Mouse (Mus musculus) bone marrow, adult 2 months (tissue): ENCODE results near the gene Kdm4a. TPM values are rescaled to one million over a fixed set of nuclear protein-coding genes. Genes with fewer than 3 reads are reported as not detected.
A peak's percentile ranks its signal among the peaks of the same experiment; 100 is the strongest.

Experiments
- H3K27ac ChIP-seq: fragments of 200-500 bp; 2 replicates; pipeline ENCODE4 v1.5.1; 2012; ENCODE audit warnings: low read depth, mild to moderate bottlenecking, control low read depth, inconsistent platforms, low read length; ENCODE audit not compliant: control insufficient read depth, poor library complexity, insufficient read depth
- H3K4me1 ChIP-seq: fragments of 200-500 bp; 2 replicates; pipeline ENCODE4 v1.6.1; 2011; ENCODE audit warnings: low read length; ENCODE audit not compliant: control insufficient read depth, insufficient read depth
- H3K4me3 ChIP-seq: fragments of 200-500 bp; replicated peaks from 2 replicates; pipeline ENCODE3; 2011; ENCODE audit warnings: mild to moderate bottlenecking, low read depth, low read length, control low read depth; ENCODE audit not compliant: control insufficient read depth
- CTCF ChIP-seq: fragments of 200-500 bp; IDR thresholded peaks from 2 replicates; pipeline ENCODE4 v1.5.1; 2011; ENCODE audit warnings: low read length, control low read depth; ENCODE audit not compliant: control insufficient read depth, insufficient read depth
- POLR2A ChIP-seq: fragments of 200-500 bp; IDR thresholded peaks from 2 replicates; pipeline ENCODE4 v1.6.1; 2011; ENCODE audit warnings: low read depth, mild to moderate bottlenecking, control low read depth, low read length, borderline replicate concordance; ENCODE audit not compliant: control insufficient read depth
- WGBS: fragments of 180-500 bp; shearing (Covaris S2); methylation state at CpG from one replicate; pipeline ENCODE4 v1.1.7; 2018; 5-methylcytosine and 5-hydroxymethylcytosine counted together
- polyA plus RNA-seq: library from polyadenylated mRNA; stranded (reverse); fragments of >200 nt; gene quantifications from 2 replicates; pipeline ENCODE4 v1.2.4, GENCODE M21; 2011; ENCODE audit warnings: low replicate concordance; ENCODE audit not compliant: missing spikeins, insufficient read depth, insufficient read length

Kdm4a gene
- polyA plus RNA-seq, 1 experiment, result 36.5 TPM

- 67% methylated on average over 8 of the region's 8 CpGs for WGBS
- TF ChIP-seq POLR2A (no peak), CTCF (no peak)
- H3K4me3 ChIP-seq, result no peak overlapping the region
- H3K27ac ChIP-seq, result no peak overlapping the region
- H3K4me1 ChIP-seq, result peaks cover 3% of the 10 kb centered on the region; the same call in 1 of the 2 replicates
These were observed 80.0 kb downstream of the Kdm4a start for GRCm38 (mm10) chr4:118099637-118100364.

- H3K4me3 ChIP-seq, result no peak overlapping the region
- H3K27ac ChIP-seq, result no peak overlapping the region
- 86% methylated on average over 6 of the region's 6 CpGs for WGBS
- TF ChIP-seq CTCF (no peak), POLR2A (no peak)
- H3K4me1 ChIP-seq, result peaks cover 3% of the 10 kb centered on the region; the same call in 1 of the 2 replicates
These were observed 81.3 kb downstream of the Kdm4a start for GRCm38 (mm10) chr4:118098571-118098970.

DNA sequence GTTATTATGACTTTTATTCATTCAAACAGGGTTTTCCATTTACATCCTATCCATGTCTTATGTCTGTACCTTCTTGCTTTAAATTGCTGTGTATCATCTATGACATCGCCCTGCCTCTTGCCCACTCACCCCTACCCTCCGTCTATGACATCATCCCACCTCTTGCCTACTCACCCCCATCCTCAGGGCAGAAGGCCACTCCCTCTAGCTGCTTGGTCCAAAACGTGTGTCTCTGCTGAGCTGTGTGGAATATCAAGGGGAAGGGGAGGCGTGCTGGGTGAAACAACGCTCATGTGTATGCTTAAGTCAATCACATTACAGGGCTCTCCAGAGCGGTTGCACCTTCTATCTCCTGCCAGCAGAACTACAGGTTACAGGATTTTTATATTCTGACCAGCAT, 83.8 kb downstream of the Kdm4a start:
- Histone ChIP-seq H3K4me1 (peaks cover 3% of the 10 kb centered on the region; the same call in 1 of the 2 replicates), H3K27ac (no peak overlapping the region), H3K4me3 (no peak overlapping the region)
- WGBS, result 83% methylated on average over 6 of the region's 6 CpGs
- no peak for TF ChIP-seq POLR2A
- no peak for TF ChIP-seq CTCF

- no peak overlapping the region for H3K4me3 ChIP-seq
- H3K4me1 ChIP-seq, result no peaks in the 10 kb centered on the region
- H3K27ac ChIP-seq, result no peak overlapping the region
- 91% methylated on average over 11 of the region's 11 CpGs for WGBS
- TF ChIP-seq POLR2A (no peak), CTCF (no peak)
These were observed 86.9 kb downstream of the Kdm4a start for GRCm38 (mm10) chr4:118092784-118093457.

DNA sequence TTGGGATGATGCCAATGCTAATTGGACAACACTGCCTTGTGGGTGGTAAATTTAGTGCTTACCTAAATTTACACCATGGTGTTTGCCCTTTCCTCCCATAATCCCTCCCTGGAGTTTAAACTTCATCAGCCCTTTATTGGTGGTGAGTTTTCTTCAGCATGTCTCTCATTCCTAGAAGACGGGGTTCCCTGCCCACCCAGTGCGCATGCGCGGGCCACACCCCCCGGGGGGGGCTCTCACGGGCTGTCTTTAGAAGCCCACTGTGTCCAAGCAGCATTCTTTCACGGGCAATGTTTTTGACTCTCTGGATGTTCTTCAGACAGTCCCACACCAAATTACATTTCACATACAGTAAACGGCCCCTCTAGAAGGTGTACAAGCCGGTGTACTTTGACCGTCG, 89.4 kb downstream of the Kdm4a start:
- no peaks in the 10 kb centered on the region for H3K4me1 ChIP-seq
- 90% methylated on average over 11 of the region's 11 CpGs for WGBS

GRCm38 (mm10) chr4:118089939-118090338, 89.9 kb downstream of the Kdm4a start:
- 42% methylated on average over 9 of the region's 9 CpGs for WGBS
- no peak overlapping the region for H3K27ac ChIP-seq
- TF ChIP-seq POLR2A, result no peak
- peak; percentile 71 for TF ChIP-seq CTCF
- H3K4me1 ChIP-seq, result no peaks in the 10 kb centered on the region
- no peak overlapping the region for H3K4me3 ChIP-seq

More for the DNA sequence above, 89.4 kb downstream of the Kdm4a start:
- H3K27ac ChIP-seq, result no peak overlapping the region
- H3K4me3 ChIP-seq, result no peak overlapping the region
- no peak for TF ChIP-seq POLR2A
- no peak for TF ChIP-seq CTCF

GRCm38 (mm10) chr4:118088771-118089170, 91.1 kb downstream of the Kdm4a start:
- 67% methylated on average over 2 of the region's 2 CpGs for WGBS

More at GRCm38 (mm10) chr4:118088771-118089170, 91.1 kb downstream of the Kdm4a start:
- no peaks in the 10 kb centered on the region for H3K4me1 ChIP-seq
- TF ChIP-seq POLR2A, result no peak
- no peak for TF ChIP-seq CTCF
- H3K27ac ChIP-seq, result no peak overlapping the region
- H3K4me3 ChIP-seq, result no peak overlapping the region

Other genes with a start within 250 kb of the Kdm4a start
- gene St3gal3, start 45.1 kb downstream of the Kdm4a start, polyA plus RNA-seq, result 5.9 and 6.8 TPM in 2 replicates
- 1.1 and 7.4 TPM in 2 replicates for gene Ptprf, start 111.4 kb upstream of the Kdm4a start, polyA plus RNA-seq
- gene Szt2, start 229.2 kb upstream of the Kdm4a start, polyA plus RNA-seq, result 17.0 and 34.6 TPM in 2 replicates
- gene Med8, start 229.3 kb upstream of the Kdm4a start, polyA plus RNA-seq, result 45.2 and 67.4 TPM in 2 replicates
- gene Elovl1, start 248.1 kb upstream of the Kdm4a start, polyA plus RNA-seq, result 36.1 and 99.5 TPM in 2 replicates